Mouse (Mus musculus): Measurements from ENCODE around the gene ccdc198. TPM values are rescaled to one million over a fixed set of nuclear protein-coding genes. Genes with fewer than 3 reads are reported as not detected.
A peak's percentile ranks its signal among the peaks of the same experiment; 100 is the strongest.
"Not testable (repeated sequence)": the region's sequence is repeated elsewhere in the genome, so short reads cannot be mapped to it uniquely, and the experiment has no call there.

ccdc198 gene
- polyA plus RNA-seq (2015; fragmentation: Nextera tagmentation; extraction: Ambion mirVana), result 0.04 and 0.23 TPM in 2 replicates

DNA sequence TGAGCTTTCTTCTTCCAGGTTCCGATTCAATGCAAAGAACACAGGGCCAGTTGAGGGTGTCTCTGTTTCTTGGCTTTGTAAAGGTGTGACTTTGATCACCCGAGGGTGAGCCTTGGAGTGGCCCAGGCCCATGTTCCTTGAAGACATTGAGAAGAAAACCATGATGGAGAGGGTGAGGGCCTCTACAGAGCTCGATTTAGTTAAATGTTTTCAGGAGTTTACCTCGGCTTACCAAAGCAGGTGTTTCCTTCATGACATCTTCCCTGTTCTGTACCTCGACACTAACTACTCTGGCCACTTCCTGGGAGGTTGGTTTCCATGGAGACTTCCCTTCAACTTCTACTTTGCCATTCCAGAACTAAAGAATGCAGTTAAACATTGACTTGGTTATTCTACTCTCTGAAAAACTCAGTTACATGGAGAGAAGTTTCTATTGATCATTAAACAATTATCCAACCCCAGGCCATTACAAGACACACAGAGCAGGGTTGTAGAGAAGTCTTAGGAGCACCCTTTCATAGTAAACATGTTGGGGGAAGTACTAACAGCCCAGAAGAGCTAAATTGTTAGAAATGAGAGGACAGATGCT lies at the start of gene ccdc198:
Gene ccdc198, minus strand, starts transcription at position 349 of the 589 bp plus-strand sequence.
- Histone ChIP-seq H3K36me3 (no peaks in the 10 kb centered on the region), H3K4me1 (no peaks in the 10 kb centered on the region), H3K27ac (no peak within 1 kb of the TSS), H3K27me3 (no peaks in the 10 kb centered on the region), H3K9me3 (no peaks in the 10 kb centered on the region), H3K4me2 (replicated peaks) (no peak within 1 kb of the TSS), H3K9ac (no peak within 1 kb of the TSS), H3K4me3 (no peak within 1 kb of the TSS)
- 74% methylated on average over 5 of the region's 5 CpGs for WGBS
- ATAC-seq (ENCODE audit: low FRiP score, low read depth), result no peak

DNA sequence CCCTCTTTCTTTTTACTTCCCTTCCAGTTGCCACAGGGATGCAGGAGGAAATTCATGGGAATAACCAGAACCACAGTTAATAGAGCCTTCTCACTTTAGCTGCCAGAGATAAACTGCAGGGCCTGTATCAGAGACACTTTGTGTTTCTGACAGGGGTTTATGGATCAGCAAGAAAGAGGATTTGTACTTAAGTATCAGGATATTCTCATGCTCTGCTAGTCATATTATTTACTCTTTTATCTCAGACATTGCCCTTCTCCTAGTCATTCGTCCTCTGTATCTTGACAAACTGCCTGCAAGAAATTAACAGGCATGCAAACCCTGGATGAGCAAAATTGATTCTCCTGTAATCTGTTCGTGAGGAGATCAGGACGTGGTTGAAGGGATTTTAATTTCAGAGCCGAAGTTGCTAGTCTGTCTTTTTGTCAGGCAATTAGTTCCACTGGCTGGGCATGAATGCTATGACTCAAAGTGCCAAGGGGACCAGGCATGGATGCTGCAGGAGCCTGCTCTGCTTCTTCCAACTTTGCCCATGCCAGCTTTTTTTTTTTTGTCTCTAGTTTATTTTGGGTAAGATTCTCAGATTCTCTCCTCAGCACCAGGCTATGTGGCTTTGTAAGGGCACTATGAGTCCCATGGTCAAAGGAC lies 48.7 kb upstream of the ccdc198 start:
- Histone ChIP-seq H3K4me3 (no peak overlapping the region), H3K4me2 (replicated peaks) (no peak overlapping the region), H3K9ac (no peak overlapping the region), H3K27me3 (no peaks in the 10 kb centered on the region), H3K4me1 (no peaks in the 10 kb centered on the region), H3K9me3 (no peaks in the 10 kb centered on the region), H3K36me3 (no peaks in the 10 kb centered on the region), H3K27ac (no peak overlapping the region)
- 62% methylated on average over 4 of the region's 4 CpGs for WGBS
- ATAC-seq (ENCODE audit: low FRiP score, low read depth), result no peak

DNA sequence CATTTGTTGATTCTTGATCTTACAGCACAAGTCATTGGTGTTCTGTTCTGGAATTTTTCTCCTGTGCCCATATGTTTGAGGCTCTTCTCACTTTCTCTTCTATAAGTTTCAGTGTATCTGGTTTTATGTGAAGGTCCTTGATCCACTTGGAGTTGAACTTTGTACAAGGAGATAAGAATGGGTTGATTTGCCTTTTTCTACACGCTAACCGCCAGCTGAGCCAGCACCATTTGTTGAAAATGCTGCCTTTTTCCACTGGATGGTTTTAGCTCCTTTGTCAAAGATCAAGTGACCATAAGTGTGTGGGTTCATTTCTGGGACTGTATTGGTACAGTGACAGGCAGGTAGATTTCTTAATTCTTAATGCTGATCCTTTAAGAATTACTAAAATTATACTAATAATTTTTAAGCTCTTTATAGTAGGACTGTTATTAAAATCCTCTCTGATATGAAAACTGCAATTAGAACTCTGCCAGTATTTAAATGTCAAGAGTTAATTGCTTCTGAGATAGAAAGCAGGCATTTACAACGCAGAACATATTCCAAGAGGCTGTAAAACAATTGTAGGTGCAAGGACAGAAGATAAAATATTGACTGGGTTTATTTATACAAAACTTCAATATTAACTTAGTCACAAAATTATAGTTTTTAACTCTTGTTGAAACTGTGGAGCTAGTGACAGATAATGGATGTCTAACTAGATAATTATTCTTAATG lies 44.9 kb upstream of the ccdc198 start:
- H3K36me3 ChIP-seq, result no peaks in the 10 kb centered on the region
- H3K4me2 ChIP-seq (replicated peaks), result no peak overlapping the region
- H3K4me3 ChIP-seq, result no peak overlapping the region
- H3K27me3 ChIP-seq, result no peaks in the 10 kb centered on the region
- no peak overlapping the region for H3K9ac ChIP-seq
- ATAC-seq (ENCODE audit: low FRiP score, low read depth), result no peak
- no peaks in the 10 kb centered on the region for H3K4me1 ChIP-seq
- H3K9me3 ChIP-seq, result no peaks in the 10 kb centered on the region
- H3K27ac ChIP-seq, result no peak overlapping the region
- 88% methylated on average over 3 of the region's 3 CpGs for WGBS

DNA sequence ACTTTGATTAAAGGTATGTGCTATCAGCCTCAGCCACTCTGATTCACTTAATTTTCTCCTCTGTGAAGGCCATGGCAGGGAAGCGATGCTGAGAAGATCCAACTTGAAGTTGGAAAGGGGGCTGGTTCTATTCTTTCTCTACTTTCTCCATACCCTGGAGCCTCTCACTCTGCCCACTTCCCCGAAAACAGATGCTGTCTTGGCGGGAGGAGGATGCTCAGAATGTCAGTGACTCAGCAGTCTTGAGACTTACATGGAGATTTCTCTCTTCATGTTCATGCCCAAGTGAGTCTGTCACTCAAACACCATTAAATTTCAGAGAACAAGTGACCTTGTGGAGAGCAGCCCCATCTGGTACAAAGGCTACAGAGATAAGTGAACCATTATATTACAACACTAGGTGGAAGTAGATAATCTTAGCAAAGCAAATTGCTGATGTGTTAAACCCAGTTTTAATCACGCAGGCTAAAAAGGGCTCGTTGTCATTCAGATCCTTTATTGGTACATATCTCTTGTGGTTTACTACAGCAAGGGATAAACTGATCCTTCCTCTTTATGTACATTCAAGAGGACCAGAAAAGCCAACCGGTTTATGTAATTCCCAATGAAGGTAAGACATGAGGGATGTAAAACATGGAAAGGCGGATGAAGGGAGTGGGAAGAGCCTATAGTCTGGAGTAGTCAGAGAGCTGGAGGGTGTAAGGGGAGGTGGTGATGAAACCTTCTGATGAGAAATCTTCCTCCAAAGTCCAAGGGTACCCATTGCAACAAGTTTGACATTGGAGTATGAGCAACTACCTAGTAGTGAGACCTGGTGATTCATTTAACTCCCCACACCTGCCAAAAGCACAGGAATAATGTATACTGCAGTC lies 38.7 kb upstream of the ccdc198 start:
- H3K27ac ChIP-seq, result no peak overlapping the region
- H3K36me3 ChIP-seq, result no peaks in the 10 kb centered on the region
- no peak overlapping the region for H3K9ac ChIP-seq
- no peaks in the 10 kb centered on the region for H3K27me3 ChIP-seq
- H3K9me3 ChIP-seq, result no peaks in the 10 kb centered on the region
- H3K4me1 ChIP-seq, result no peaks in the 10 kb centered on the region
- no peak overlapping the region for H3K4me3 ChIP-seq
- WGBS, result 85% methylated on average over 7 of the region's 7 CpGs
- no peak overlapping the region for H3K4me2 ChIP-seq (replicated peaks)
- ATAC-seq (ENCODE audit: low FRiP score, low read depth), result no peak

DNA sequence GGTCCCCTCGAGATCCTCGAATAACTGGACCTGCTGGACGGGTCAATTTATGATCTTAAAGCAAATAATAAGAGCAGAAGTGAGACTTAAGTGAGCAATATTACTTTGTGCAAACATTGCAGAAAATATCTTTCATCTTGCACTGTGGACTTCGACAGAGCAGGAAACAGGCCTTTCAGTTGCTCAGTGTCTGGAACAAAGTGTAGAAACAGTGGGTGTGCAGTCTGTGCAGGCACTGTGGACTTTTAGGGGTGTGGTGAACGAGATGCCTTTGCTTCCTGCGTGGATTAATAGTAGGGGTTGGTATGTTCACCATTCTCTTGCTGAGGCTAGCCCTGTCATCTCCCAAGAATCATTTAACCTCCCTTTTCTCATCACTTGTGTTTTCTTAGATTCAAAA lies 33.6 kb upstream of the ccdc198 start:
- no peaks in the 10 kb centered on the region for H3K9me3 ChIP-seq
- no peak overlapping the region for H3K27ac ChIP-seq
- H3K4me2 ChIP-seq (replicated peaks), result no peak overlapping the region
- H3K36me3 ChIP-seq, result no peaks in the 10 kb centered on the region
- H3K4me1 ChIP-seq, result no peaks in the 10 kb centered on the region
- ATAC-seq (ENCODE audit: low FRiP score, low read depth), result no peak
- no peak overlapping the region for H3K4me3 ChIP-seq
- no peaks in the 10 kb centered on the region for H3K27me3 ChIP-seq
- 69% methylated on average over 6 of the region's 6 CpGs for WGBS
- H3K9ac ChIP-seq, result no peak overlapping the region

DNA sequence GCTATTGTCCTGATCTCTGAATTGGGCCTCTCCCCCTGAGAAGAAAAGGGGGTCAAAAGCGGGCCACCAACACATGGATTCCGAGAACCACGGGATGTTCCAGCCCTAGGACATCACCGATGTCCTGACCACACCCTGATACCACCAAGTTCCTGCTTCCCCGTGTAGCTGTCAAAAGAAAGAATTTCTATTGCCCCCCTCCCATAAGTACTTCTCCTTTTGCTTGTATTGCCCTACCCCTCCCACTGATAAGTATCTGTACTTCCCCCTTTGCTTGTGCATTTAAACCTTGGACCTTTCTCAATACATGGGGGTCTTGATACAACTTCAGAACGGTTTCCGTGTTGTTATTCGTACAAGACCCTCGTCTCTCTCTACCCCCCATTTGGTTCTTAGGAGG lies 33.2 kb upstream of the ccdc198 start:
- WGBS, result 90% methylated on average over 9 of the region's 9 CpGs

DNA sequence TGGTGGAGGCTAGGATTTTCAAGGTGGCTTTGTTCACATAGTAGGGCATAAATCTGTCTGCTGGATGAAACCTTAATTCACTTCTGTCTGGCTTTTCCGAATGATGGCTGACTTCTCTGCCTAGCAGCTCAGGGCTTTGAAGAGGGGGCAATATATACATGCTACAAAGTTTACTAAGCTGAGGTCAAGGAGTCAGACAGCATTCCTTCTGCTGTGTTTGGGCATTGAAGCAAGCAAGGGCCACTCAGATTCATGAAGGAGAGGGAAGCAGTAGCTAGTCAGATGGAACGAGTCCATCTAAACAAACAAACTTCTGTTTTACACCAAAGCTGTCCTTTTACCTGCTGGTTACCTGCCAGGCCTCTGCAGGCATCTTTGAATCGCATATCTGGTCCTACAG lies 32.4 kb upstream of the ccdc198 start:
- H3K4me2 ChIP-seq (replicated peaks), result no peak overlapping the region
- 51% methylated on average over 3 of the region's 3 CpGs for WGBS
- no peak overlapping the region for H3K9ac ChIP-seq
- no peak overlapping the region for H3K27ac ChIP-seq
- no peaks in the 10 kb centered on the region for H3K27me3 ChIP-seq
- no peaks in the 10 kb centered on the region for H3K4me1 ChIP-seq
- H3K4me3 ChIP-seq, result no peak overlapping the region
- ATAC-seq (ENCODE audit: low FRiP score, low read depth), result no peak
- no peaks in the 10 kb centered on the region for H3K36me3 ChIP-seq
- H3K9me3 ChIP-seq, result no peaks in the 10 kb centered on the region

More for the DNA sequence above, 33.2 kb upstream of the ccdc198 start:
- not testable (repeated sequence) for H3K4me2 ChIP-seq (replicated peaks); H3K9me3 ChIP-seq; H3K27me3 ChIP-seq; H3K36me3 ChIP-seq; ATAC-seq (ENCODE audit: low FRiP score, low read depth); H3K9ac ChIP-seq; H3K4me1 ChIP-seq; H3K4me3 ChIP-seq; H3K27ac ChIP-seq

DNA sequence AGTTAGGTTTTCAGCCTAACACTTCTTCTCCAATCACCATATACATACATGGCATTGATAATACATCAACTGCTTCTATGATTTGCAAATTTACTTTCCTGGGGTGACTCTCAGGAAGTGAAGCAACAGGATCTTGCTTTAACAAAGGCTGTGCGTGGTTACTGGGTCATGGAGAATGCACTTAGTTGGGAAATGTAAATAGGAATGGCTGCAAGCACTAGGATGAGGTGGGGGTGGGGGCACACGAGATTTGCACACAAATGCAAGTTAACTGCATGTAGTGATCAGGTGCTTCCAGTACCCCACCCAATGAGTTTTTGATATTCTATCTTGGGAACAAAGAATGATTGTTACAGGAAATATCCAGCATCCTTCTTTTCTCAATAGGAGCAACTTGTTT lies 30.1 kb upstream of the ccdc198 start:
- Histone ChIP-seq H3K9ac (no peak overlapping the region), H3K9me3 (no peaks in the 10 kb centered on the region), H3K27ac (no peak overlapping the region), H3K27me3 (no peaks in the 10 kb centered on the region), H3K4me3 (no peak overlapping the region), H3K36me3 (no peaks in the 10 kb centered on the region), H3K4me1 (no peaks in the 10 kb centered on the region), H3K4me2 (replicated peaks) (no peak overlapping the region)
- no peak for ATAC-seq (ENCODE audit: low FRiP score, low read depth)
- 42% methylated on average over 2 of the region's 2 CpGs for WGBS

DNA sequence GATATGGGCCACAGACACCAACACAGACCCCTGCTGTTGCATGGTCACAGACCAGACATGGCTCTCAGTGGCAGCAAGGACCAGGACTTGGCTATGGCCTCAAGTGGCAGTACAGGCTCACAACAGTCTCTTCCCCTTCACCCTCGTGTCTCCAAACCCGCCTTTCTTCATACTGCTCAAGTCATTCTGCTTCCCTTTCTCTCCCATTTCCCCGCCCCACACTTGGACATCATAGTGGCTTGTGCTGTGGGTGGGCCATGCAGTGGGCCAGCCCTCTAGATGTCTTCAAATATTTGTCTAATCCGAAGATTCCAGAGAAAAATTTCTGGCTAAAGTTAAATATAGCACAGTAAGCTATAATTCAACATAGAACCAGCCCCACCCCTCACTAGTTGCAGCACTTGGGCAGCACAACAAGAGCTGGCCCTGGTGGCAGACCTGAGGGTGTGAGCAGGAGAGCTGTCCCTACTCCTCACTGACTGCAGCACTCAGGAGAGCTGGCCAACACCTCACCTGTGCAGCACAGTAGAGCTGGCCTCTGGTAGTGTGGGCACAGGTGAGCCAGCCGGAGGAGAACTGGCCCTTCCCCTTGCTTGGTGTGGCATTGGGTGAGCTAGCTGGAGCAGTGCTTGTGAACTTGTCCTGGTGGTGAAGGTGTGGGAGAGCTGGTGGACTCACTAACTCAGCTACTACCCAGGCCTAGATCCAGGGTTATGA lies 20.2 kb upstream of the ccdc198 start:
- H3K4me3 ChIP-seq, result no peak overlapping the region

DNA sequence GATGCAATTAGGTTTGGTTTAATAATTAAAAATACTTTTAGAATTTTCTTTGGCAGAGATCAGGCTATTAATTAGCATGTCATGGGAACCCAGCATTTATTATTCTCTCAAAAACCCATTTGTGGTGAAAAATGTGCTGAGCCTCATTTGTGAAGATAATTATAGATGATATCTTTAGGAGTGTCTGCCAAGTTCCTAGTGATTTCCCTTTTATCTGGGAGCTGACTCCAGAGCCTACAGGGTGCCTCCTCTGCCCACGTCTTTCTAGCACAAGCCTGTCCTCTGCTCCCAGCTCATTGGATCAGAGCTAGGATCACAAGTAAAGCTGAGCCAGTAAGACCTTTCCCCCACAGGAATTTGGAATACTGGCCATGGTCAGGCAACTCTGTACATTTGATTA lies 3.8 kb downstream of the ccdc198 start:
- ATAC-seq (ENCODE audit: low FRiP score, low read depth), result no peak
- 13% methylated on average over 1 of the region's 1 CpGs for WGBS
- no peaks in the 10 kb centered on the region for H3K4me1 ChIP-seq
- H3K9me3 ChIP-seq, result no peaks in the 10 kb centered on the region
- H3K4me2 ChIP-seq (replicated peaks), result no peak overlapping the region
- H3K27me3 ChIP-seq, result no peaks in the 10 kb centered on the region
- H3K27ac ChIP-seq, result no peak overlapping the region
- no peaks in the 10 kb centered on the region for H3K36me3 ChIP-seq
- H3K9ac ChIP-seq, result no peak overlapping the region
- H3K4me3 ChIP-seq, result no peak overlapping the region

More for the DNA sequence above, 20.2 kb upstream of the ccdc198 start:
- Histone ChIP-seq H3K9ac (no peak overlapping the region), H3K27me3 (no peaks in the 10 kb centered on the region), H3K4me2 (replicated peaks) (no peak overlapping the region), H3K36me3 (no peaks in the 10 kb centered on the region), H3K4me1 (no peaks in the 10 kb centered on the region), H3K9me3 (no peaks in the 10 kb centered on the region), H3K27ac (no peak overlapping the region)
- no peak for ATAC-seq (ENCODE audit: low FRiP score, low read depth)
- 74% methylated on average over 5 of the region's 5 CpGs for WGBS

DNA sequence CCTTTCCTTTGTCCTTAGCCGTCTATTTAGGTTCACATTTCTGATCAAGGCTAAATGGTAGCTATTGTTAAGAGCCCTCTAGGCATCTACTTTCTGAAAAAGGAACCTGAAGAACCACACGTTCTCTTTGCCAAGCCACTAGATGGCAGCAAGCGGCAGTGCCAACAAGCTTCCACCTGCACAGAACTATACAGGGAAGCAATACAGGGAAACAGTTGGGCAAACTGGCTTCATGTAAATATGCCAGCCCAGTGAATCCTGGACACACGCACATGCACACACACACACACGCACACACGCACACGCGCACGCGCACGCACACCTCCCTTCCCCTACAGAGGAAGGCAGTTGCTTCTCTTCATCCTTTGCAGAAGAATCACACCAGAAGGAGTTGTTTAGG lies 7.1 kb downstream of the ccdc198 start:
- no peaks in the 10 kb centered on the region for H3K9me3 ChIP-seq
- H3K9ac ChIP-seq, result no peak overlapping the region
- H3K27me3 ChIP-seq, result no peaks in the 10 kb centered on the region
- no peak overlapping the region for H3K4me2 ChIP-seq (replicated peaks)
- H3K36me3 ChIP-seq, result no peaks in the 10 kb centered on the region
- no peaks in the 10 kb centered on the region for H3K4me1 ChIP-seq
- no peak overlapping the region for H3K27ac ChIP-seq
- peak; percentile 48; the same call in 1 of the 2 replicates for ATAC-seq (ENCODE audit: low FRiP score, low read depth)
- no peak overlapping the region for H3K4me3 ChIP-seq
- 39% methylated on average over 11 of the region's 11 CpGs for WGBS
